Mouse (Mus musculus) lung, postnatal 25 days (tissue): ENCODE data around the gene Nmnat1.
A peak's percentile ranks its signal among the peaks of the same experiment; 100 is the strongest.
"Not testable (repeated sequence)": the region's sequence is repeated elsewhere in the genome, so short reads cannot be mapped to it uniquely, and the experiment has no call there.

Source experiments
- DNase-seq: peaks from one replicate; pipeline ENCODE4 v3.0.0; 2022; ENCODE audit warnings: low spot score

Gene Nmnat1

GRCm38 (mm10) chr4:149489415-149490240, 4.6 kb upstream of the Nmnat1 start:
- DNase-seq, result peak; percentile 12

DNA sequence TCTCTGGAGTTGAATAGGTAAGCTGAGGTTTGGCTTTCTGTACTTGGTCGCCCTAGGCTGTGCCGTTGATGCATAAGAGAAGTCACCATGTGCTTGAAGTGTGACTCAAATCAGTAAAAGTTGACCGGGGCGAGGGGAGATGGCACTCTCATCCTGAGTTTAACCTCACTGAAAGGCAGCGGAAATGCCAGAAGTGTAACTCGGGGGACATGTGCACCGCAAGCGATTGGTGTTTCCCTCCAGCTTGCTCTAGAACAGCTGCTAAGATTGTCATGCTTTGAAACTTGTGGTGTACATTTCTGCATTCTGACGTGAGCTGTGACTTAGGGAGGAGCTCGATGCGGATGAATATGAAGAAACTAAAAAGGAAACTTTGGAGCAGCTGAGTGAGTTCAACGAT, 2.7 kb upstream of the Nmnat1 start:
- no peak for DNase-seq

DNA sequence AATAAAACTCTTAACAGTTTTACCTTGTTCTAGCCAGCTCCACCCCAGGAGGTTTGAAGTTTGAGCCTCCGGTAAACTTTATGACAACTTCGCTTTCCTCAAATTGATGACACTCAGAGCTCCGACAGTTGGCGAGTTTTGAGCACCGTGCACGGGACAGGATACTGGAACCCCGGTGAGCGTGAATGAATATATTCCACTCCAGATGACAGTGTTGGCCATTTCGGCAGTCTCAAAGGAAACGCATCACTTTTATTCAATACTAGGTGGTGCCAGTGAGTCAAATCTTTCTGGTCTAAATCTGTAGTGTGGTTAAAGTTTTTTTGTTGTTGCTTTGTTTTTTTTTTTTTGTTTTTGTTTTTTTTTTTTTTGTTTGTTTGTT, 814 bp upstream of the Nmnat1 start:
- peak; percentile 34 for DNase-seq

DNA sequence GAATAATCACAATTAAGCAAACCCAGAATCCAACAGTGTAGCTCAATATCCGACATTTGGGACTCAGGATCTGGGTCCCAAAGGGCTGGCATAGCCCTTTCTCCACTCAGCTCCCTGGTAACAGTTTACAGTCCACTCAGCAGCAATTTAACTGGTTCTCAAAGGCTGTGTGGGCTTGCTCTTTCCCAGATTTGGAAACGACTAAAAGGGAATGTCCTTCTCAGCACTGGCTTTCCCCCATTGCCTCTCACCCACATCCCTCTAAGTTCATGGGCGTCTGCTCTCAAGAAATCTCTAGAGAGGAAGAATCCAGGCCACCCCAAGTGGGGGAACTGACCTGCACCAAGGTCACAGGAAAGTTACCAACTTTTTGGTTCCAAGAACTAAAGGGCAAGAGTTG, 436 bp downstream of the Nmnat1 start:
- no peak for DNase-seq

GRCm38 (mm10) chr4:149477078-149477477, 7.9 kb downstream of the Nmnat1 start, which contains the start of gene Tmem274:
Gene Tmem274 (plus strand): TSS chr4:149477378.
- no peak for DNase-seq

GRCm38 (mm10) chr4:149475096-149475495, 9.9 kb downstream of the Nmnat1 start:
- DNase-seq, result no peak

GRCm38 (mm10) chr4:149469557-149469956, 15.4 kb downstream of the Nmnat1 start:
- peak; percentile 17 for DNase-seq

DNA sequence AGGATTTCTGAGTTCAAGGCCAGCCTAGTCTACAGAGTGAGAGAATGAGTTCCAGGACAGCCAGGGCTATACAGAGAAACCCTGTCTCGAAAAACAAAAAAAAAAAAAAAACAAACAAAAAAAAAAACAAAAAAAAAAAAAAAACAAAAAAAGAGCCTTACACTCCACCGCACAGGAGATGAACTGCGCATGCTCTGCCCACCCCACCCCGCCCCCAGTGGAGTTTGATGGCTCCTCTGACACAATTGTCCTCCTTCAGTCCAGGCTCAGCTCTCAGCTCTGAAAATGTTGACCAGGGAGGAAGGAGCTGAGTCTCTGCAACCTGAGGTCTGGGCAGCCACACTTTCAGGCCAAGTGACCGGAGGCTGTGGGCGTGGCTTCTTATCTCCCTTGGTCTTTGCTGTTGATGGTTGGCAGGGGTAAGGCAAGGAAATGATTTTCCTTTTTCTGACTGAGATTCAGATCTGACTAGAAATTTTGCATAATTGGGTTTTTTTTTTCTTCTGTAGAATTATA, 21.5 kb downstream of the Nmnat1 start:
- DNase-seq, result no peak

DNA sequence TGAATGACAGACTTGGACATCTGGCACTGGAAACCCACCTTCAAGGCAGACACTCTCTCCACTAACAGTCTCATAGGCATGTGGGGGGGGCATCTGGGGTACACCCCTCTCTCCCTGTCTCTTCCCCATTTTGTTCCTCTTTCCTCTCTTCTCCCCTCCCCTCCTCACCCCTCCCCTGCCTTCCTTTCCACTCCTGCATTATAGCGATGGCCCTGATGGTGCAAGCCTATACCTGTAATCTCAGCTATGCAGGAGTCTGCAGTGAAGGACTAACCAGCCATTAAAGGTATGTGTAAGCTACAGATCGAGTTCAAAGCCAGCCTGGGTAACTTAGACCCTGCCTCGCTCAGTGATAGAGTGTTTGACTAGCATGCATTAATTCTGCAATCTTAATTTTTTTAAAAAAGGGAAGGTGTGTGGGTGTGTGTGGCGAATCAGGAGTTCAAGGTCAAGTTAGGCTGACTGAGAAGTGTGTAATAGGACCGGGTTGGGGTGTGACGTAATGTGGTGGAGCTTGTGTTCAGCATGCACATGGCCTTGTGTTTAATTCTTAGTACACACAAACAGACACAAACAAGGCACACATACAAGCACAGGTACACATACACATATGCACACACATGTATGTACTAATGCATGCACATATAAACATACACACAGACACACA, 22.6 kb downstream of the Nmnat1 start:
- DNase-seq, result no peak

GRCm38 (mm10) chr4:149461579-149462304, 23.3 kb downstream of the Nmnat1 start:
- no peak for DNase-seq

- not testable (repeated sequence) for DNase-seq
Observed at GRCm38 (mm10) chr4:149460475-149460874, 24.5 kb downstream of the Nmnat1 start.

- no peak for DNase-seq
Observed at GRCm38 (mm10) chr4:149459425-149459824, 25.6 kb downstream of the Nmnat1 start.

GRCm38 (mm10) chr4:149458526-149458925, 26.5 kb downstream of the Nmnat1 start:
- DNase-seq, result no peak

DNA sequence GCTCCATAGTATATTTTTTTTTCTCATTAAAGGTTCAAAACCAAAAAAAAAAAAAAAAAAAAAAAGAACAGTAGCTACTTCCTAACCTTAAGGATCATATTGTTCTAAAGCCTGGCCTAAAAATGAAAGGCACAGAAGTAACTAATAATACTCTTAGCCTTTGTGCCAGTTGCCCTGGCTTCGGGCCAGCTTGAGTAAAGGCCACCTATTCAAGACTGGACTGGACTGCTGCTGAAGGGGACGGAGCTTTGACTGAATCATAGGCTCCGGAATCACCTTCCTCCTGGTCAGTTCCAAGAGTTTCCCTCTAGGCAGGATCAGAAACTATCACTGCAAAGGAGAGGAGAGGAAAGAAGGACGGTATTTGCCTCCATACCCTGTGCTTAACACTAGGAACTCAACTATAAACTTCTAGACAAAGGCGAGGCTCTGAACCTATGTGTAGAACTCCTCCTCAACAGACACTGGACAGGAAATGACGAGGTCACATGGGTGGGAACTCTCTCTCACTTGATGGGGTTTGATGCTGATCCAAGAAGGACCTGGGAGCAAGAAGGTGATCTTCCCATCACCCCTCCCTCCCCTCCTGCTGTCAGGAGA, 27.1 kb downstream of the Nmnat1 start:
- no peak for DNase-seq

- not testable (repeated sequence) for DNase-seq
Observed at GRCm38 (mm10) chr4:149457163-149457562, 27.8 kb downstream of the Nmnat1 start.

DNA sequence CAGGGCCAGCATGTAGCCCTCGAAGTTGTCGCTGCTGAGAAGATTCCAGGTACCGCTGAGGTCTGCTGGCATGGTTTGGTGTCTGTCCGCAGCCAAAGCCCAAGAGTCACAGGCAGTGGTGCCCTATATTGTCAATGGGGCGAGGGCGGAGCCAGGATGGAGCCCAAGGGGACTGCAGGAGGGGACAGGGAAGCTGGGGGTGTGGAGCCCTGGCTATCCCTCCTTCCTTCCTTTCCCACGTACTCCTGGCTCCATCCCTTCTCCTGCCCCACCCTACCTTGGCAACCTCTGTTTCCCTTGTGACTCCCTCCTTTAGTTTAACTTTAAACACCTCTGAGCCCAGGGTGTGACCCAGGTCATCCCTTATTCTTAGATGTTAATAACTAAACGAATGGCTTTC, 30.1 kb downstream of the Nmnat1 start, which contains the start of gene Rbp7:
TSS of gene Rbp7 (minus strand) at position 100 of the 400 bp plus-strand sequence.
- no peak for DNase-seq

DNA sequence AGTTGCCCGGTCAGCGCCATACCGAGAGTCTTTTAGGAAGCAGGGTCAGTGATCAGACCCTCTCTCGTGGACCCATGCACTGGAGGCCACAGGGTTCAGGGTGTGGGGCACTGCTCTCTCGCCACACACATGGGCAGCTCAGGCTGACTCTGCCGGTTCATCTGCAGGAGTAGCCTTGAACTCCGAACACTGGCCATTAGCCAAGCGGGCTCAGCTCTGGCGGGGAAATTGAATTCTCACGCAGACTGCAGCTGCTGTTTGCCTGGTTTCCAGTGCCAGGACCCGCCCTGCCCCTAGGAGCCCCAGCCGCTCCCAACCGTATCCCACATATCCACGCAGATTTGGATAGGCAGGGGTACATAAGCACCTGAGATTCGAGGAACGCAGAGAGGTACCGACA, 30.7 kb downstream of the Nmnat1 start:
- no peak for DNase-seq

DNA sequence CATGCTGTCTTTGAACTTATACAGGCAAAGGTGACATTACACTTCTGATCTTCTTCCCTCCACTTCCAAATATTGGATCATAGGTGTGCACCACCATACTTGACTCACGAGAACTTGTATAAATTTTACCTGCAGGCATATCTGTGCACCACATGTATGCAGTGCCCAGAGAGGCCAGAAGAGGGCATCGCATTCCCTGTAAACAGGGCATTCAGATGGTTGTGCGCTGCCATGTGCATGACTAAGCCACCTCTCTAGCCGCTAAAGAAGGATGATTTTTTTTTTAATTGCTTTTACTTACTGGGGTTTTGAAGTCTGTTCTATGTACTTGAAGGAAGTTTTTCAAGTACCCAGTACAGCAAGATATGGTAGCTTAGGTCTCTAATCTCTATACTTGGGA, 31.3 kb downstream of the Nmnat1 start:
- DNase-seq, result no peak

DNA sequence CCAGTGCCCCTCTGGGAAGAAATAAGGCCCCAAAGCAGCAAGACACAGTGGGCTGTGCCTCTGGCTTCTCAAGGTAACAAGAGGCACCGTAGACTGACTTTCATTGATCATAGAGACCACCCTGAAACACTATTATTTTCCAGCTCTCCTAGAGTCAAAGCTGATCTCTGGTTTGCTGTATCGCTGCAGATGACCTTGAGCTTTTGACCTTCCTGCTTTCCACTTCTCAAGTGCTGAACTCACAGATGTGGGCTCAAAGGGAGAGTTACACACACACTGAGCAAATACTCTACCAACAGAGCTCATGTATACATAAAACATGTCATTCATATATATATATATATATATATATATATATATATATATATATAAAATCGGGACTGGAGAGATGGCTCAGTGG, 34.4 kb downstream of the Nmnat1 start:
- no peak for DNase-seq

DNA sequence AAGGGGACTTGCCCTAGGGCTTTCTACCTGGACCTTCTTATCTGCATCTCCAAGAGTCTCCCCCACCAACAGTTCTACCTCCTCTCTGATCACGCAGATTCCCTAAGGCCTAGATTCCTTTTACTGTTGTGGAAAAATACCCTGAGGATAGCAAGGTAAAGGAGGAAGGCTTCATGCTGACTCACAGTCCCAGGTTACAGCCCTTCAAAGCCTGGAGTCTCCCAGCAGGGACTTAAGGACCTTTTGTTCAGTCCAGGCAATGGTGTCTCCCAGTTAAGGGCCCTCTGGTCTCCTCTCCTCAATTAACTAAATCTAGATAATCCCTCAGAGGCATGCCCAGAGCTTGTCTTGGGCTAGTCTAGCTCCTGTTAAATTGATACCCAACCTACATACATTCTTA, 38.7 kb downstream of the Nmnat1 start:
- no peak for DNase-seq

DNA sequence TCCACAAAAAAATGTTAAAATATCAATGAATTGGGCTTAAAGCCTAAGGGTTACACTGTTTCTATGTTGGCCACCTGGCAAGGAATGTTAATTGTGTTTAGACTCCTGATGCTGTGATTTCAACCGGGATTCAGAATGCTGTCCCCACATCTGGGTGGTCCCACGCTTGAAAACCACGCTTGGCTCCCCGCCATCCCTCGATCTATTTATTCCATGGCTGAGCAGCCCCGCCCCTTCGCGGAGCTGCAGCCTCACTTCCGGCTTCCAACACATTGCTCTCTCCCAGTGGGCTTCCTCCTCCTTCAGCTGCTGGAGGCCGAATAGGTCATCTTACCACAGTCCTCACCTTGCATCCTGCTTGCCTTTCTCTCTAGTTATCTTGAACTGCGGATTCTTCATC, 39.1 kb downstream of the Nmnat1 start:
- DNase-seq, result peak; percentile 23
